ENCODE assay signal across 17 mouse cellular contexts in the genomic region with DNA sequence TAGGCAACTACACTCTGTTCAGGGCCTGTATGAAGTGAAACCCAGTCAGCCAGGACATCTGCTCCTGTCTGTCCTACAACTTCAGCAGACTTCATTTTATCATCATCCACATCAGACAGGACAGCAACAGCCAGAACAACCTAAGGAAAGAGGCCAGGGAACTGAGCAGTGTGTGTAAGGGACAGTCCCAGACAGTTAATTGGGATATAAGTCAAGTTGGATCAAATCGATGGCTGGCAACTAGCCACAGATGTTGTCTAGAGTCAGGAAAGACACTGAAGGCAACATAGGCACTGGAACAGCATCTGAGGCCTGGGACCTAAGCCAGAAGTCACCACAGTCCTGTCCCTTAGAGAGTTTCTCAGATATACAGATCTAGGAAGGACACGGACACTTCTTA. TPM values are rescaled to one million over a fixed set of nuclear protein-coding genes. Genes with fewer than 3 reads are reported as not detected.
A peak's percentile ranks its signal among the peaks of the same experiment; 100 is the strongest.
DNase-seq lines count a peak whose midpoint lies in the region; ATAC-seq and TF ChIP-seq lines count a peak whose summit lies in the region.
"Had no signal": no experiment of that assay in that cellular context is flagged by ENCODE, and none has a peak within 500 bp of the region (broad histone marks: within the 10 kb centered on the region; RNA-seq: fewer than 3 reads in every experiment).

No protein-coding gene starts in this region.

- H3K27me3 ChIP-seq in embryonic facial prominence, embryonic 12.5 days = no peaks in the 10 kb centered on the region
- H3K27me3 ChIP-seq in embryonic facial prominence, embryonic 10.5 days (replicated peaks; ENCODE audit: low read depth, poor library complexity, severe bottlenecking) = no peaks in the 10 kb centered on the region
- H3K27me3 ChIP-seq in hindbrain, postnatal 0 days (ENCODE audit: insufficient read depth, low read length) = no peaks in the 10 kb centered on the region
- no peaks in the 10 kb centered on the region for H3K27me3 ChIP-seq in hindbrain, embryonic 16.5 days (replicated peaks; ENCODE audit: control insufficient read depth, insufficient read depth, low read length)
- no peaks in the 10 kb centered on the region for H3K27me3 ChIP-seq in midbrain, postnatal 0 days (ENCODE audit: insufficient read depth, low read length)
- no peaks in the 10 kb centered on the region for H3K27me3 ChIP-seq in midbrain, embryonic 10.5 days (ENCODE audit: low read depth, poor library complexity, severe bottlenecking)
- H3K27me3 ChIP-seq: forebrain, embryonic 15.5 days; megakaryocyte, embryonic 14.5 days had no signal

- no peak overlapping the region for H3K4me3 ChIP-seq in embryonic facial prominence, embryonic 12.5 days
- H3K4me3 ChIP-seq in embryonic facial prominence, embryonic 10.5 days = no peak overlapping the region
- H3K4me3 ChIP-seq in hindbrain, postnatal 0 days (ENCODE audit: low read length) = no peak overlapping the region
- no peak overlapping the region for H3K4me3 ChIP-seq in hindbrain, embryonic 16.5 days (ENCODE audit: low read length)
- H3K4me3 ChIP-seq in midbrain, postnatal 0 days (ENCODE audit: low read depth, low read length) = no peak overlapping the region
- no peak overlapping the region for H3K4me3 ChIP-seq in midbrain, embryonic 10.5 days
- H3K4me3 ChIP-seq: forebrain, embryonic 15.5 days; megakaryocyte, embryonic 14.5 days had no signal

- TF ChIP-seq CTCF in hindbrain, postnatal 0 days (IDR thresholded peaks at IDR 0.05; ENCODE audit: low read depth) = no peak
- no peak for TF ChIP-seq CTCF in midbrain, postnatal 0 days (IDR thresholded peaks at IDR 0.05)

- 0 out of 2 replicates have a peak, but pooled peaks have one; percentile 35 for ATAC-seq in embryonic facial prominence, embryonic 12.5 days (ENCODE audit: insufficient number of reproducible peaks, insufficient read depth, low FRiP score, low TSS enrichment)
- no peak for ATAC-seq in hindbrain, postnatal 0 days
- no peak for ATAC-seq in hindbrain, embryonic 16.5 days
- ATAC-seq in midbrain, postnatal 0 days (ENCODE audit: low FRiP score) = no peak
- ATAC-seq: forebrain, embryonic 15.5 days; inflammation-experienced regulatory T-cells, adult 6 months; liver, postnatal 0 days had no signal

- no peaks in the 10 kb centered on the region for H3K9me3 ChIP-seq in embryonic facial prominence, embryonic 12.5 days
- no peaks in the 10 kb centered on the region for H3K9me3 ChIP-seq in embryonic facial prominence, embryonic 10.5 days
- H3K9me3 ChIP-seq in hindbrain, postnatal 0 days (ENCODE audit: low read length) = no peaks in the 10 kb centered on the region
- H3K9me3 ChIP-seq in hindbrain, embryonic 16.5 days (ENCODE audit: control insufficient read depth, low read length) = no peaks in the 10 kb centered on the region
- H3K9me3 ChIP-seq in midbrain, postnatal 0 days (ENCODE audit: low read length) = no peaks in the 10 kb centered on the region
- no peaks in the 10 kb centered on the region for H3K9me3 ChIP-seq in midbrain, embryonic 10.5 days (replicated peaks)
- H3K9me3 ChIP-seq: forebrain, embryonic 15.5 days had no signal

- H3K36me3 ChIP-seq in embryonic facial prominence, embryonic 12.5 days = no peaks in the 10 kb centered on the region
- no peaks in the 10 kb centered on the region for H3K36me3 ChIP-seq in embryonic facial prominence, embryonic 10.5 days (replicated peaks)
- H3K36me3 ChIP-seq in hindbrain, postnatal 0 days (ENCODE audit: insufficient read depth, low read length) = no peaks in the 10 kb centered on the region
- H3K36me3 ChIP-seq in hindbrain, embryonic 16.5 days (ENCODE audit: control insufficient read depth, insufficient read depth, low read length) = no peaks in the 10 kb centered on the region
- no peaks in the 10 kb centered on the region for H3K36me3 ChIP-seq in midbrain, postnatal 0 days (ENCODE audit: insufficient read depth, low read length)
- H3K36me3 ChIP-seq in midbrain, embryonic 10.5 days = no peaks in the 10 kb centered on the region
- H3K36me3 ChIP-seq: forebrain, embryonic 15.5 days; G1E had no signal

- no peak for DNase-seq in embryonic facial prominence, embryonic 10.5 days (ENCODE audit: low spot score)
- DNase-seq in hindbrain, postnatal 0 days (ENCODE audit: low spot score) = peak; percentile 23
- DNase-seq in midbrain, postnatal 0 days (ENCODE audit: low spot score) = peak; percentile 37
- no peak for DNase-seq in midbrain, embryonic 10.5 days (ENCODE audit: low spot score)
- DNase-seq in thymus, adult 18-20 months = no peak
- DNase-seq: kidney, adult 8-10 months; kidney, postnatal 25 days; liver; liver, postnatal 0 days; right cerebral cortex, postnatal 4 days; thymus, postnatal 36 days had no signal

- WGBS in embryonic facial prominence, embryonic 12.5 days = 55% methylated on average over 2 of the region's 2 CpGs
- WGBS in embryonic facial prominence, embryonic 10.5 days = 66% methylated on average over 2 of the region's 2 CpGs
- 61% methylated on average over 2 of the region's 2 CpGs for WGBS in hindbrain, postnatal 0 days
- 69% methylated on average over 2 of the region's 2 CpGs for WGBS in hindbrain, embryonic 16.5 days
- 88% methylated on average over 2 of the region's 2 CpGs for WGBS in midbrain, postnatal 0 days
- WGBS in midbrain, embryonic 10.5 days = 90% methylated on average over 2 of the region's 2 CpGs

- no peak overlapping the region for H3K27ac ChIP-seq in embryonic facial prominence, embryonic 12.5 days
- no peak overlapping the region for H3K27ac ChIP-seq in embryonic facial prominence, embryonic 10.5 days (replicated peaks)
- no peak overlapping the region for H3K27ac ChIP-seq in hindbrain, postnatal 0 days
- no peak overlapping the region for H3K27ac ChIP-seq in hindbrain, embryonic 16.5 days (ENCODE audit: low read depth, low read length)
- no peak overlapping the region for H3K27ac ChIP-seq in midbrain, postnatal 0 days (ENCODE audit: low read depth, low read length)
- no peak overlapping the region for H3K27ac ChIP-seq in midbrain, embryonic 10.5 days (replicated peaks)
- H3K27ac ChIP-seq: forebrain, embryonic 15.5 days had no signal

- H3K9ac ChIP-seq in embryonic facial prominence, embryonic 12.5 days = no peak overlapping the region
- no peak overlapping the region for H3K9ac ChIP-seq in hindbrain, postnatal 0 days (replicated peaks; ENCODE audit: low read length)
- no peak overlapping the region for H3K9ac ChIP-seq in hindbrain, embryonic 16.5 days (ENCODE audit: low read depth, low read length)
- H3K9ac ChIP-seq in midbrain, postnatal 0 days (replicated peaks; ENCODE audit: low read length, poor library complexity, severe bottlenecking) = no peak overlapping the region
- H3K9ac ChIP-seq: forebrain, embryonic 15.5 days; liver, postnatal 0 days had no signal

- H3K4me1 ChIP-seq in embryonic facial prominence, embryonic 12.5 days = no peaks in the 10 kb centered on the region
- H3K4me1 ChIP-seq in embryonic facial prominence, embryonic 10.5 days = peaks cover 5% of the 10 kb centered on the region; the same call in 1 of the 2 replicates
- no peaks in the 10 kb centered on the region for H3K4me1 ChIP-seq in hindbrain, postnatal 0 days (ENCODE audit: insufficient read depth, low read length)
- H3K4me1 ChIP-seq in hindbrain, embryonic 16.5 days (ENCODE audit: control insufficient read depth, insufficient read depth, low read depth, low read length) = no peaks in the 10 kb centered on the region
- H3K4me1 ChIP-seq in midbrain, postnatal 0 days (ENCODE audit: insufficient read depth, low read length) = no peaks in the 10 kb centered on the region
- H3K4me1 ChIP-seq in midbrain, embryonic 10.5 days = no peaks in the 10 kb centered on the region
- H3K4me1 ChIP-seq: forebrain, embryonic 15.5 days; megakaryocyte, embryonic 14.5 days had no signal

- no peak overlapping the region for H3K4me2 ChIP-seq in embryonic facial prominence, embryonic 12.5 days (replicated peaks)
- no peak overlapping the region for H3K4me2 ChIP-seq in hindbrain, postnatal 0 days (ENCODE audit: low read depth, low read length)
- no peak overlapping the region for H3K4me2 ChIP-seq in hindbrain, embryonic 16.5 days (ENCODE audit: low read length)
- no peak overlapping the region for H3K4me2 ChIP-seq in midbrain, postnatal 0 days (ENCODE audit: low read depth, low read length, poor library complexity, severe bottlenecking)
- H3K4me2 ChIP-seq: forebrain, embryonic 15.5 days had no signal

RNA-seq across cellular contexts. Expression of a gene that starts 32.5 kb away (rescaled TPM):
- polyA plus RNA-seq in embryonic facial prominence, embryonic 12.5 days (2016; fragmentation: Nextera tagmentation; extraction: Ambion mirVana) = 24.1 and 25.0 TPM in 2 replicates
- polyA plus RNA-seq in embryonic facial prominence, embryonic 10.5 days (2016; fragmentation: Nextera tagmentation; extraction: Ambion mirVana) = 12.3 and 13.7 TPM in 2 replicates
- 137 and 178 TPM in 2 replicates for total RNA-seq in hindbrain, postnatal 0 days (2014; rRNA removed)
- 95.3 and 97.8 TPM in 2 replicates for polyA plus RNA-seq in hindbrain, postnatal 0 days (2015; fragmentation: Nextera tagmentation; extraction: Ambion mirVana)
- polyA plus RNA-seq in hindbrain, embryonic 16.5 days (2015; fragmentation: Nextera tagmentation; extraction: Ambion mirVana) = 81.6 and 88.9 TPM in 2 replicates
- 143 and 162 TPM in 2 replicates for total RNA-seq in midbrain, postnatal 0 days (2014; rRNA removed)
- polyA plus RNA-seq in midbrain, postnatal 0 days (2015; fragmentation: Nextera tagmentation; extraction: Ambion mirVana) = 83.5 and 95.8 TPM in 2 replicates
- polyA plus RNA-seq in midbrain, embryonic 10.5 days (2016; fragmentation: Nextera tagmentation; extraction: Ambion mirVana) = 11.7 and 13.0 TPM in 2 replicates
- polyA plus RNA-seq: G1E had no signal

Comparison
In these comparisons a context has a peak if more than half of its experiments do, and no peak if none do; other contexts are left out.
1. DNase-seq: peak in hindbrain, postnatal 0 days (single experiment) and midbrain, postnatal 0 days (single experiment); none in embryonic facial prominence, embryonic 10.5 days (single experiment), midbrain, embryonic 10.5 days (single experiment) and thymus, adult 18-20 months (0 of 2).